Mouse (Mus musculus) ES-Bruce4 (cell line): ENCODE data around the gene Cacna2d3. TPM values are rescaled to one million over a fixed set of nuclear protein-coding genes. Genes with fewer than 3 reads are reported as not detected.

Source experiments
- H3K27ac ChIP-seq: 2 replicates; pipeline ENCODE4 v1.5.1; 2012; ENCODE audit warnings: low read length, inconsistent platforms; ENCODE audit not compliant: insufficient read depth
- H3K27me3 ChIP-seq: 2 replicates; pipeline ENCODE4 v1.6.1; 2012; ENCODE audit warnings: mild to moderate bottlenecking, low read length, inconsistent platforms; ENCODE audit not compliant: control insufficient read depth, poor library complexity, insufficient read depth, severe bottlenecking
- H3K36me3 ChIP-seq: 2 replicates; pipeline ENCODE4 v1.6.1; 2012; ENCODE audit warnings: inconsistent platforms, mild to moderate bottlenecking, low read length, moderate library complexity; ENCODE audit not compliant: control insufficient read depth, poor library complexity, insufficient read depth, severe bottlenecking
- H3K4me1 ChIP-seq: one replicate; pipeline ENCODE4 v1.8.1; 2011; ENCODE audit warnings: low read length; ENCODE audit not compliant: control insufficient read depth, insufficient read depth
- H3K4me3 ChIP-seq: 2 replicates; pipeline ENCODE4 v1.5.1; 2011; ENCODE audit warnings: low read depth, mild to moderate bottlenecking, low read length
- H3K9ac ChIP-seq: 2 replicates; pipeline ENCODE4 v1.6.1; 2012; ENCODE audit warnings: low read depth, mild to moderate bottlenecking, inconsistent platforms; ENCODE audit not compliant: poor library complexity, severe bottlenecking
- H3K9me3 ChIP-seq: replicated peaks from 2 replicates; pipeline ENCODE4 v1.6.1; 2012; ENCODE audit warnings: mild to moderate bottlenecking, low read length, inconsistent platforms; ENCODE audit not compliant: control insufficient read depth, poor library complexity, insufficient read depth, severe bottlenecking
- CTCF ChIP-seq: IDR thresholded peaks from one replicate; pipeline ENCODE4 v1.8.1; 2011; ENCODE audit warnings: low read depth, low read length
- EP300 ChIP-seq: IDR thresholded peaks from 2 replicates; pipeline ENCODE4 v1.6.1; 2011; ENCODE audit warnings: low read depth, low read length; ENCODE audit not compliant: insufficient read depth
- POLR2A ChIP-seq: IDR thresholded peaks from one replicate; pipeline ENCODE4 v1.8.1; 2011; ENCODE audit warnings: low read length; ENCODE audit not compliant: insufficient read depth
- polyA plus RNA-seq: library from polyadenylated mRNA; stranded (reverse); fragments of >200 nt; gene quantifications from 2 replicates; pipeline ENCODE4 v1.2.4, GENCODE M21; 2011; ENCODE audit warnings: low read depth; ENCODE audit not compliant: missing spikeins, insufficient read depth, insufficient read length

Gene Cacna2d3
- polyA plus RNA-seq, 1 experiment = not detected

DNA sequence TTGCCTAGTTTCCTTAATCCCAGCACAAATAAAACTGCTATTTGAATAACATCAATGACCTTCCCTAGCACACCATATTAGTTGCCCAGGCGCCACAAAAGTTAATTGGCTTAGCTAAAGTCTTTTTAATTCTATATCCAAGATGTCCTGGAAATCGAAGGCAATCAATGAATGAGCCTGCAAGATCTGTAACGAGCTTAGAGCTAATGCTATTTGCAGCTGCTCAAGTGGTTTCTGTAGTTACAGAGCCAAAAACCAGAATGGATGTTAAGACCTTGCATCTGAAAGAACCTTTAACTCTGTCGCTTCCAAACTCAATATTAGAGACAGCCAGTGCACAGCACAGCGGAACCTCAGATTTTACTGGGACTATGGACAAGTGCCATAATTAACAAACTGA is 173.0 kb downstream of the Cacna2d3 start:
- H3K4me1 ChIP-seq = no peaks in the 10 kb centered on the region
- TF ChIP-seq EP300 (no peak), CTCF (no peak), POLR2A (no peak)
- H3K4me3 ChIP-seq = no peak overlapping the region
- no peaks in the 10 kb centered on the region for H3K27me3 ChIP-seq
- no peak overlapping the region for H3K9ac ChIP-seq
- H3K9me3 ChIP-seq = peaks cover 9% of the 10 kb centered on the region
- no peaks in the 10 kb centered on the region for H3K36me3 ChIP-seq
- H3K27ac ChIP-seq = no peak overlapping the region

DNA sequence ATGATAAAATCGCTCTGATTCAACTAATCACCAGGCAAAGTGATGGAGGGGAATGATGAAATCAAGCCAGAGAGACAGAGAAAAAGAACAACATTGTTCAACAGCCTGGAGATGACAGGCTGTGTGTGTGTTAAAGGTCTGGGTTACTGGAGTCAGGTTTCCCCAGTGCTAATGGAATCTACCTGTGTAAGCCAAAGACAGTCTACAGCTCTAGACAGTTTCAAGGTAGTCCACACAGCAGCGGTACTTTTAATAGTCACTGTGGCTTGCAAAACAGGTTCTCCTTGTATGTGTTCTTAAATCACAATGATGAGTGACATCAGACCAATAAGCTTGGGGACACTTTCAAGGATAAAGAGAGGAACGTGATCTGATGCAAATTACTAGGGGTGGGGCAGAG is 191.1 kb downstream of the Cacna2d3 start:
- H3K27ac ChIP-seq = no peak overlapping the region
- TF ChIP-seq POLR2A (no peak), EP300 (no peak), CTCF (no peak)
- no peak overlapping the region for H3K9ac ChIP-seq

DNA sequence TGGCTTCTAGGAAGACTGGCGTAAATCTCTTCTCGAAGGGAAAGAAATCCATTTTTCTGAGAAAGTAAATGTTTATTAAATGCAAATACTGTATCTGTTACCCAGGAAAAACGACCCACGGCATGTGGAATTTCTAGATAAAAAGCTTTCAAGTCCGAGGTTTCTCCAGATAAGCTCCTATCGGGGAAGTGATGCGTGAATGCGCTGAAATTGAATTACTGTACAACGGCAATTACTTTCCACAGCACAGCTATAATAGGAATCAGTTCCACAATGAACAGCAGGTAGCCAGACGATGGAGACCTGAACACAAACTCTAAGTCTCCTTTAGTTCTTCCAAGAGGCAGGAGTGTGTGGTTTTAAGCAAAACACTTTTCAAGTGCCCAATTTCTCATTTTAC is 193.0 kb downstream of the Cacna2d3 start:
- Histone ChIP-seq H3K36me3 (no peaks in the 10 kb centered on the region), H3K27me3 (no peaks in the 10 kb centered on the region), H3K4me1 (no peaks in the 10 kb centered on the region), H3K9ac (no peak overlapping the region), H3K27ac (no peak overlapping the region), H3K4me3 (no peak overlapping the region), H3K9me3 (no peaks in the 10 kb centered on the region)
- no peak for TF ChIP-seq POLR2A
- TF ChIP-seq CTCF = no peak
- no peak for TF ChIP-seq EP300

More for the DNA sequence above, 191.1 kb downstream of the Cacna2d3 start:
- no peaks in the 10 kb centered on the region for H3K4me1 ChIP-seq
- H3K36me3 ChIP-seq = no peaks in the 10 kb centered on the region
- H3K9me3 ChIP-seq = no peaks in the 10 kb centered on the region
- H3K4me3 ChIP-seq = no peak overlapping the region
- H3K27me3 ChIP-seq = no peaks in the 10 kb centered on the region

DNA sequence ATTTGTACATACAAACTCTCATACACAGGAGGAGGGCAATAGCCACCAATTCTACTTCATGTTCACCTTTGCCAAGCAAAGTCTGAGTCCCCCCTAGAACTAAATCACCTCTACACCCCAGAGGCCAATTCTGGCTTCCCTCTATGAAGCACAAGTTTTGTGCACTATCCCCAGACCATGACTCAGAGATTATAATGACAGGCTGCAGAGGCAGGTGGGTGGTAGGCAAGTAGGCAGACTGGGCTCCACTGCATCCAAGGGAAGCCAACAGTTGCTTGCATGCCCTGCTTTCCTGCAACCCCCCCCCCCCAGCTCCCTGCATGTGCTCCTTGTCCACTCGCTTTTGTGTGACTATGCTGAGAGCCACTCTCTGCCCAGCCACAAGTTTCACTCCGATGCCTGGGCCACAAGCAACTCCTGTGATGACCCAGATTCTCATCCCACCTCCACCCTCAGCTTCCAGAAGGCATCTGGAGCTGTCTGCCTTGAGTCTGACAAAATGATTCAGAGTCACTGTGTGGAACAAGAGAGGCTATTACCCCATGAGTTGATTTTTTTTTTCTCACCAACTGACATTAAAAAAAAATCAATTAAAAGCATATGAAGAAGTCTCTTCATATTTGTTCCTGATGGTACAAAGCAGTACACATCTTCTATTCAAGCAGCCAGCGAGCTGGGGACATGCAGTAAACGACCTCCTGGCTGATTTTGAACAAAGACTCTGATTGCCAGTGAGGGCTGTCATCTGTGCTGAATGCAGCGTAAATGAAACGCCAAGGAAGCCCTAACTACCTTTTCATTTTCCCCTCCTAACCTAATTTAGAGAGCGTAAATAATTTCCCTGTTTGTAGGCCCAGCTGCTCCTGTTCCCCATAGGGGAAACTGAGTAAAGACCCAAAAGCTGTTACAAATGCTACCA is 201.7 kb downstream of the Cacna2d3 start:
- Histone ChIP-seq H3K4me3 (no peak overlapping the region), H3K9ac (no peak overlapping the region), H3K9me3 (no peaks in the 10 kb centered on the region), H3K27me3 (no peaks in the 10 kb centered on the region), H3K4me1 (no peaks in the 10 kb centered on the region), H3K27ac (no peak overlapping the region), H3K36me3 (no peaks in the 10 kb centered on the region)
- no peak for TF ChIP-seq POLR2A
- TF ChIP-seq EP300 = no peak
- TF ChIP-seq CTCF = no peak

DNA sequence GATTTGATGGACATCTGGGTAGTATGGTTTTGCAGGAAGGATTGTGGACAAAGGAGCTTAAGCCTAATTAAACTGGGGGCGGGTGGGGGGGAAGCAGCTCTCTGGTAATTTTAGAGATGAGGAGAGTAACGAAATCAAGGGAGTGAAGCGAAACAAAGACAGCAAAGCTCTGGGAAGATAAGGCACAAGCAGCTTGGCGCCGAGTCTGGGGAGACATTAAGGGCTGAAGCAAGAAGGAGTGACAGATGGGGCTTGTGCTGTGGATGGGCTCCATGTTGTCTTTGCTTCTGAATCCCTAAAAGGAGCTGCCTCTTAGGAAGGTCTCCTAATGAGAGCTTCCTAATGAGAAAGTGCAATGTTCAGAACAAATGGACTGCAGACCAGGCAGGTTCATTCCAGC is 219.0 kb downstream of the Cacna2d3 start:
- TF ChIP-seq POLR2A (no peak), CTCF (no peak), EP300 (no peak)
- Histone ChIP-seq H3K4me3 (no peak overlapping the region), H3K9ac (no peak overlapping the region), H3K4me1 (no peaks in the 10 kb centered on the region), H3K27ac (no peak overlapping the region), H3K36me3 (no peaks in the 10 kb centered on the region), H3K9me3 (no peaks in the 10 kb centered on the region), H3K27me3 (no peaks in the 10 kb centered on the region)

DNA sequence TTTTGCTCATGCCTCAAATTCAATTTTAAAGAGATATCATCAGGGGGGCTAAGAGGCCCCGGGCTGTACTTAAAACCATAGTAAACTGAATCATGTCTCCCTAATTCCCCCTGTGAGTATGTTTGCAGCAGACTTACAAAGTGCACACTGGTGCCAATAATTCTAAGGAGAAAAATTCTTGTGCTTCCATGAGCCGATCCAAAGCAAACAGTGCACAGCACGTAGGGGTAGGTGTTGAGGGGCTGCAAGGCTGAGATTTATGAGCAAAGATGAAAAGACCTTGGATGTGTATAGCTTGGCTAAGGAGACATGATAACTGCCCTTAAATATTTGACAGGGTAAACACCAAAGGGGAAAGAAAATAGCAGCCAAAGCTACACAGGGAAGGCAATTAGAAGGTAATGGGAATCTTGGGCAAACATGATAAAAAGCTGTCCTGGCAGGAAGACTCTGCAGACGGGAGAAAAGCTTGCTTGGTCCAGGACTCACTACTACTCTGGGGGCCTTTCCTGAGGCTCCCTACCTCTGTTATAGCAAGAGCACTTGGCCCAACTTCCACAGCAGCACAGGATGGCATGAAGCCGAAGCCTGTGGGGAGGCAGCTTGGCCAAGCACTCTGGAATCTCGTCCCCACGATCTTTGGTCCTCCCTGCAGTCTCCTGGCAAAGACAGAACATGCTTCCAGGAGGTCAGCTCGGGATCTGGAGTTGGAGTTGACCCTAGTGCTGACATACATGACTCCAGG is 222.9 kb downstream of the Cacna2d3 start:
- no peak for TF ChIP-seq EP300
- TF ChIP-seq CTCF = no peak
- no peak for TF ChIP-seq POLR2A
- Histone ChIP-seq H3K4me1 (no peaks in the 10 kb centered on the region), H3K27me3 (no peaks in the 10 kb centered on the region)

More for the DNA sequence above, 222.9 kb downstream of the Cacna2d3 start:
- no peak overlapping the region for H3K27ac ChIP-seq
- no peaks in the 10 kb centered on the region for H3K36me3 ChIP-seq
- no peak overlapping the region for H3K9ac ChIP-seq
- H3K9me3 ChIP-seq = no peaks in the 10 kb centered on the region
- H3K4me3 ChIP-seq = no peak overlapping the region
